Mouse (Mus musculus): ENCODE data around the gene Tacr2. TPM values are rescaled to one million over a fixed set of nuclear protein-coding genes. Genes with fewer than 3 reads are reported as not detected.

Gene Tacr2
- polyA plus RNA-seq, 1 experiment: not detected

- Histone ChIP-seq H3K27ac (ENCODE audit: control insufficient read depth, insufficient read depth, low read depth, low read length, poor library complexity) (no peak overlapping the region), H3K4me3 (replicated peaks; ENCODE audit: control insufficient read depth, low read depth, low read length) (no peak overlapping the region), H3K4me1 (ENCODE audit: control insufficient read depth, insufficient read depth, low read length) (no peaks in the 10 kb centered on the region; the same call in 1 of the 2 replicates)
- TF ChIP-seq CTCF (IDR thresholded peaks at IDR 0.05; ENCODE audit: control insufficient read depth, insufficient read depth, low read length) (no peak), POLR2A (IDR thresholded peaks at IDR 0.05; ENCODE audit: borderline replicate concordance, control insufficient read depth, low read depth, low read length) (no peak)
- WGBS: 75% methylated on average over 10 of the region's 10 CpGs
Observed at GRCm38 (mm10) chr10:62310259-62311039, 58.2 kb downstream of the Tacr2 start.

DNA sequence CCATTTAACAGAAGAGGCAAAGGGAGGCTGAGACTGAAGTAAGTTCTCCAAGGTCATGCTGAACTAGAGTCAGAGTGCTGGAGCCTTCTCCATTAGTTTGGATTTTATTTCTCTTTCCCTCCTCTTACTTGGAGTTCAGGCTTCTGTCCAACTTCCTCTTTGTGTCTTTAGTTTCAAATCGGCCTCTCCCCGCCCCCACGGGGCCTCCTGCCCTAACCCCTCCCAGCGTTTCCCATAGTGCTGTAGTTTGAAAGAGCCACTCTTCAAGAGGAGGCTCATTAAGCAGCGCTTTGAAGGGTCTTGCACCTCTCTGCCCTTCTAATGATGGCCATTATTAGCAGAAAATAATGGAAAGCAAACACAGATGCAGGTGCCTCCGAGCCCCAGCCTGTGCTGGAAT is 59.2 kb downstream of the Tacr2 start:
- no peak for TF ChIP-seq POLR2A (IDR thresholded peaks at IDR 0.05; ENCODE audit: borderline replicate concordance, control insufficient read depth, low read depth, low read length)
- TF ChIP-seq CTCF (IDR thresholded peaks at IDR 0.05; ENCODE audit: control insufficient read depth, insufficient read depth, low read length): no peak
- WGBS: 10% methylated on average over 6 of the region's 6 CpGs
- H3K27ac ChIP-seq (ENCODE audit: control insufficient read depth, insufficient read depth, low read depth, low read length, poor library complexity): no peak overlapping the region
- no peaks in the 10 kb centered on the region; the same call in 1 of the 2 replicates for H3K4me1 ChIP-seq (ENCODE audit: control insufficient read depth, insufficient read depth, low read length)
- no peak overlapping the region for H3K4me3 ChIP-seq (replicated peaks; ENCODE audit: control insufficient read depth, low read depth, low read length)

DNA sequence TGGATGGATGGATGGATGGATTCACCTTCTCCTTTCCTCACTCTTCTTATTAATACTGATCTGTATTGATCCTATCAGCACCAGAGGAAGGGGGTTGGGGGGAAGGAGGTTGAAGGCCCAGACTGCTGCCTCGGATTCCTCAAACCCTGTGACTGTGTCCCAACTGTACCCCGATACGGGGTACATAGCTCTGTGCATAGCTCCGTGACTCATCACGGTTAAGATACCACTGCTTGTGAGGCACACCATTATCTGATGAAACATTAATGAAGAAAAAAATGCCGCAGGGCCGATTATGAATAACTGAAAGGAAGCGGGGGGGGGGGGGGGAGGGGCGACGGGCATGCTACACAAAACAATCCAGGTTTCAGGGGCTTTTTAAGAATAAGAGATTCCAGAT is 60.9 kb downstream of the Tacr2 start:
- Histone ChIP-seq H3K27ac (ENCODE audit: control insufficient read depth, insufficient read depth, low read depth, low read length, poor library complexity) (no peak overlapping the region), H3K4me3 (replicated peaks; ENCODE audit: control insufficient read depth, low read depth, low read length) (no peak overlapping the region), H3K4me1 (ENCODE audit: control insufficient read depth, insufficient read depth, low read length) (no peaks in the 10 kb centered on the region)
- no peak for TF ChIP-seq POLR2A (IDR thresholded peaks at IDR 0.05; ENCODE audit: borderline replicate concordance, control insufficient read depth, low read depth, low read length)
- TF ChIP-seq CTCF (IDR thresholded peaks at IDR 0.05; ENCODE audit: control insufficient read depth, insufficient read depth, low read length): no peak
- WGBS: 18% methylated on average over 10 of the region's 10 CpGs

DNA sequence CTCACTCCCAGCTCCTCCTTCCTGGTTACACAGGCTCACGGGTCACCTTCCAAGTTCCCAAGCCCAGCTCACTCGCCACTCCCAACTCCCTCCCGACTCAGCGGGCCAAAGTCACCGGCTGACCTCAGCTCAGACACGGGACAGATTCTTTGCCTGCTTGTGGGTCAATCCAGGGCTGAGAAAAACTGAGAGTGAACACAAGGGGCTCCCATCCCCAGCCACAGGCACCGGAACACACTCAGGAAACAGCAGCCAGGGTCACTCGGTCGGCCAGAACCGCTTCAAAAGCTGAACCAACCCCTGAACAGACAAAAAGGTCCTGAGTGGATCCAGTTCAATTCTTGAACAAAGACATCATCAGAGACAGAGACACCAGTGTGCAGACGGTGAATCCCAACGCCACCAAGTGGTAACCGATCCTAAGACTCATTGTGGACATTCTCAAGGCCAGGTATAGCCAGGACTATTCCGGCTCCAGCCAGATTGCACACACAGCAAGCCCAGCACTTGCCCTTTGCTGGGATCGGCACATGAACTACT is 61.7 kb downstream of the Tacr2 start:
- no peak overlapping the region for H3K4me3 ChIP-seq (replicated peaks; ENCODE audit: control insufficient read depth, low read depth, low read length)
- no peak for TF ChIP-seq CTCF (IDR thresholded peaks at IDR 0.05; ENCODE audit: control insufficient read depth, insufficient read depth, low read length)
- no peak; the same call in 1 of the 2 replicates for TF ChIP-seq POLR2A (IDR thresholded peaks at IDR 0.05; ENCODE audit: borderline replicate concordance, control insufficient read depth, low read depth, low read length)
- H3K4me1 ChIP-seq (ENCODE audit: control insufficient read depth, insufficient read depth, low read length): no peaks in the 10 kb centered on the region
- WGBS: 42% methylated on average over 15 of the region's 15 CpGs
- H3K27ac ChIP-seq (ENCODE audit: control insufficient read depth, insufficient read depth, low read depth, low read length, poor library complexity): 0 out of 2 replicates have a peak overlapping the region, but pooled peaks have one; percentile 2

Other genes starting within 250 kb of the Tacr2 start
- gene Neurog3, start 119.3 kb upstream of the Tacr2 start, polyA plus RNA-seq (2011; ENCODE audit: insufficient read depth, insufficient read length, low replicate concordance, missing spikeins): not detected in 2 replicates
- gene Fam241b, start 108.5 kb upstream of the Tacr2 start, polyA plus RNA-seq (2011; ENCODE audit: insufficient read depth, insufficient read length, low replicate concordance, missing spikeins): 2.0 TPM in 1 of 2 replicates, not detected in the other
- 2.7 and 5.3 TPM in 2 replicates for gene Tspan15, start 21.2 kb upstream of the Tacr2 start, polyA plus RNA-seq (2011; ENCODE audit: insufficient read depth, insufficient read length, low replicate concordance, missing spikeins)
- gene Hk1, start 127.5 kb downstream of the Tacr2 start, polyA plus RNA-seq (2011; ENCODE audit: insufficient read depth, insufficient read length, low replicate concordance, missing spikeins): 55.8 and 93.6 TPM in 2 replicates
- gene Hkdc1, start 170.1 kb downstream of the Tacr2 start, polyA plus RNA-seq (2011; ENCODE audit: insufficient read depth, insufficient read length, low replicate concordance, missing spikeins): not detected in 2 replicates
- gene 4930507D05Rik, start 197.1 kb downstream of the Tacr2 start, polyA plus RNA-seq (2011; ENCODE audit: insufficient read depth, insufficient read length, low replicate concordance, missing spikeins): not detected in 2 replicates
- gene Supv3l1, start 197.3 kb downstream of the Tacr2 start, polyA plus RNA-seq (2011; ENCODE audit: insufficient read depth, insufficient read length, low replicate concordance, missing spikeins): 19.5 and 28.8 TPM in 2 replicates
- gene Vps26a, start 234.4 kb downstream of the Tacr2 start, polyA plus RNA-seq (2011; ENCODE audit: insufficient read depth, insufficient read length, low replicate concordance, missing spikeins): 13.6 and 26.5 TPM in 2 replicates